ENCODE assay signal across 30 mouse cellular contexts in the genomic region with DNA sequence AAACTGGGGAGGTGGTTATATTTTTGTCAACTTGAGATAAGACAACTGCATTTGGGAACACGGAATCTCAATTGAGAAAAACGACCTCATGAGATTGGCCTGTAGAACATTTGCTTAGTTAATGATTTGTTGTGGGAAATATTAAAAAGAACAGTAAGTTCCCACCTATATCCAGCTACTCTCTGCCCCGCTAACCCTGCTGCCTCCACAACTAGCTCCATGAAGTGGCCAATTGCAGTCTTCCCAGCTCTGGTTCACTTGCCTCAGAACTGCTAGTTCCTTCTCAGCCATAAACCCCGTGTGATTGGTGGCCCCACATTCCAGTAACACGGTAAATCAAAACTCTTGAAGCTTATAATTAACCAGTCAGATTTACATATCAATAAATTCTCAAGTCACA. TPM values are rescaled to one million over a fixed set of nuclear protein-coding genes. Genes with fewer than 3 reads are reported as not detected.
A peak's percentile ranks its signal among the peaks of the same experiment; 100 is the strongest.
DNase-seq lines count a peak whose midpoint lies in the region; ATAC-seq and TF ChIP-seq lines count a peak whose summit lies in the region.
"Had no signal": no experiment of that assay in that cellular context is flagged by ENCODE, and none has a peak within 500 bp of the region (broad histone marks: within the 10 kb centered on the region; RNA-seq: fewer than 3 reads in every experiment).

No protein-coding gene starts in this region.

- peak; percentile 35 for DNase-seq in kidney, adult 11 months
- peak; percentile 40 to 48 for DNase-seq in kidney, adult 8-10 months
- DNase-seq in kidney, postnatal 10 days, result no peak
- DNase-seq in kidney, postnatal 0 days (ENCODE audit: low spot score), result peak; percentile 15
- DNase-seq in kidney, postnatal 36 days, result peak; percentile 43 to 71
- no peak for DNase-seq in adrenal gland, adult 18-20 months (ENCODE audit: low spot score in 2 of 2)
- DNase-seq: adrenal gland, adult 2 months; adrenal gland, postnatal 14 days; B cell, adult 2 months; cerebellum, adult 11-12 months; cerebellum, adult 8-10 months; cerebellum, postnatal 10 days; cerebellum, postnatal 36 days; embryo, embryonic 11 days; gastrocnemius, postnatal 25 days; heart, adult 2 months had no signal

- no peak for ATAC-seq in kidney, embryonic 16.5 days (ENCODE audit: low FRiP score, low TSS enrichment)
- peak; percentile 71 for ATAC-seq in kidney, postnatal 0 days (replicated peaks; ENCODE audit: low FRiP score, low read depth)
- ATAC-seq: forebrain, embryonic 15.5 days; Patski had no signal

- H3K27me3 ChIP-seq in kidney, embryonic 16.5 days (ENCODE audit: insufficient read depth, low read length), result no peaks in the 10 kb centered on the region
- H3K27me3 ChIP-seq in kidney, postnatal 0 days (ENCODE audit: insufficient read depth, low read length), result no peaks in the 10 kb centered on the region
- H3K27me3 ChIP-seq: embryonic facial prominence, embryonic 13.5 days; forebrain, embryonic 12.5 days; forebrain, embryonic 15.5 days; hindbrain, embryonic 12.5 days; hindbrain, embryonic 15.5 days; Patski had no signal

- no peak overlapping the region for H3K4me2 ChIP-seq in kidney, embryonic 16.5 days (replicated peaks; ENCODE audit: low read depth, low read length)
- H3K4me2 ChIP-seq in kidney, postnatal 0 days (ENCODE audit: low read length), result no peak overlapping the region
- H3K4me2 ChIP-seq: embryonic facial prominence, embryonic 13.5 days; forebrain, embryonic 12.5 days; forebrain, embryonic 15.5 days; hindbrain, embryonic 12.5 days; hindbrain, embryonic 15.5 days had no signal

- H3K4me1 ChIP-seq in kidney, embryonic 16.5 days (ENCODE audit: insufficient read depth, low read length), result no peaks in the 10 kb centered on the region
- H3K4me1 ChIP-seq in kidney, postnatal 0 days (replicated peaks; ENCODE audit: insufficient read depth, low read length), result no peaks in the 10 kb centered on the region
- H3K4me1 ChIP-seq: embryonic facial prominence, embryonic 10.5 days; embryonic facial prominence, embryonic 13.5 days; forebrain, embryonic 12.5 days; forebrain, embryonic 15.5 days; heart, embryonic 10.5 days; hindbrain, embryonic 12.5 days; hindbrain, embryonic 15.5 days had no signal

- no peak overlapping the region for H3K9ac ChIP-seq in kidney, embryonic 16.5 days (replicated peaks; ENCODE audit: low read length)
- H3K9ac ChIP-seq in kidney, postnatal 0 days (ENCODE audit: low read depth, low read length), result no peak overlapping the region
- H3K9ac ChIP-seq: embryonic facial prominence, embryonic 13.5 days; forebrain, embryonic 12.5 days; forebrain, embryonic 15.5 days; hindbrain, embryonic 12.5 days; hindbrain, embryonic 15.5 days had no signal

- no peaks in the 10 kb centered on the region for H3K36me3 ChIP-seq in kidney, embryonic 16.5 days (ENCODE audit: insufficient read depth, low read length)
- no peaks in the 10 kb centered on the region for H3K36me3 ChIP-seq in kidney, postnatal 0 days (ENCODE audit: insufficient read depth, low read length)
- H3K36me3 ChIP-seq: embryonic facial prominence, embryonic 10.5 days; embryonic facial prominence, embryonic 13.5 days; forebrain, embryonic 12.5 days; forebrain, embryonic 15.5 days; G1E; heart, embryonic 10.5 days; hindbrain, embryonic 12.5 days; hindbrain, embryonic 15.5 days had no signal

- H3K9me3 ChIP-seq in kidney, embryonic 16.5 days (ENCODE audit: low read length), result no peaks in the 10 kb centered on the region
- no peaks in the 10 kb centered on the region for H3K9me3 ChIP-seq in kidney, postnatal 0 days (replicated peaks; ENCODE audit: low read length)
- H3K9me3 ChIP-seq: embryonic facial prominence, embryonic 10.5 days; embryonic facial prominence, embryonic 13.5 days; forebrain, embryonic 12.5 days; forebrain, embryonic 15.5 days; G1E; heart, embryonic 10.5 days; hindbrain, embryonic 12.5 days; hindbrain, embryonic 15.5 days had no signal

- no peak overlapping the region for H3K27ac ChIP-seq in kidney, embryonic 16.5 days (ENCODE audit: low read length)
- H3K27ac ChIP-seq in kidney, postnatal 0 days, result 0 out of 2 replicates have a peak overlapping the region, but pooled peaks have one; percentile 13
- H3K27ac ChIP-seq: embryonic facial prominence, embryonic 10.5 days; embryonic facial prominence, embryonic 13.5 days; forebrain, embryonic 12.5 days; forebrain, embryonic 15.5 days; heart, adult 2 months; heart, embryonic 10.5 days; hindbrain, embryonic 12.5 days; hindbrain, embryonic 15.5 days had no signal

- 48% methylated on average over 5 of the region's 5 CpGs for WGBS in kidney, embryonic 16.5 days
- 38% methylated on average over 5 of the region's 5 CpGs for WGBS in kidney, postnatal 0 days

- no peak for TF ChIP-seq CTCF in kidney, postnatal 0 days (IDR thresholded peaks at IDR 0.05; ENCODE audit: low read depth)

- no peak overlapping the region for H3K4me3 ChIP-seq in kidney, embryonic 16.5 days (ENCODE audit: low read length)
- H3K4me3 ChIP-seq in kidney, postnatal 0 days (replicated peaks; ENCODE audit: low read depth, low read length), result no peak overlapping the region
- H3K4me3 ChIP-seq: embryonic facial prominence, embryonic 10.5 days; embryonic facial prominence, embryonic 13.5 days; erythroblast, embryonic 14.5 days; forebrain, embryonic 12.5 days; forebrain, embryonic 15.5 days; heart, adult 2 months; heart, embryonic 10.5 days; hindbrain, embryonic 12.5 days; hindbrain, embryonic 15.5 days had no signal

RNA-seq across cellular contexts. Expression of gene Fus, which starts 7.9 kb away (rescaled TPM):
- polyA plus RNA-seq in kidney, embryonic 16.5 days (2015; fragmentation: Nextera tagmentation; extraction: Ambion mirVana), result 359 and 373 TPM in 2 replicates
- polyA plus RNA-seq in kidney, postnatal 0 days (2015; fragmentation: Nextera tagmentation; extraction: Ambion mirVana), result 262 and 271 TPM in 2 replicates
- 100 to 1,000 TPM; 150 to 153 TPM for total RNA-seq in adrenal gland, adult 18-20 months (2021)

RNA-seq across cellular contexts. Expression of gene Prss36, which starts 12.8 kb away (rescaled TPM):
- 15.2 TPM in 2 replicates for polyA plus RNA-seq in kidney, embryonic 16.5 days (2015; fragmentation: Nextera tagmentation; extraction: Ambion mirVana)
- polyA plus RNA-seq in kidney, postnatal 0 days (2015; fragmentation: Nextera tagmentation; extraction: Ambion mirVana), result 11.7 and 13.0 TPM in 2 replicates
- total RNA-seq in adrenal gland, adult 18-20 months (2021), result 10 to 100 TPM in 1 of 2 experiments, 1 to 10 TPM in 1; 6.2 to 11.4 TPM

RNA-seq across cellular contexts. Expression of gene Prss8, which starts 29.5 kb away (rescaled TPM):
- polyA plus RNA-seq in kidney, embryonic 16.5 days (2015; fragmentation: Nextera tagmentation; extraction: Ambion mirVana), result 93.2 and 98.7 TPM in 2 replicates
- 125 and 139 TPM in 2 replicates for polyA plus RNA-seq in kidney, postnatal 0 days (2015; fragmentation: Nextera tagmentation; extraction: Ambion mirVana)
- total RNA-seq in adrenal gland, adult 18-20 months (2021), result under 1 TPM in 1 of 2 experiments, not detected in 1; 0.23 TPM
- total RNA-seq: gastrocnemius, adult 8-10 months; gastrocnemius, postnatal 25 days; heart, adult 2 months; heart, postnatal 25 days; hematopoietic stem cell, adult 5-6 weeks had no signal
- polyA plus RNA-seq: erythroblast, embryonic 14.5 days; G1E had no signal

RNA-seq across cellular contexts. Expression of gene Pycard, which starts 34.3 kb away (rescaled TPM):
- polyA plus RNA-seq in kidney, embryonic 16.5 days (2015; fragmentation: Nextera tagmentation; extraction: Ambion mirVana), result 60.1 and 61.8 TPM in 2 replicates
- polyA plus RNA-seq in kidney, postnatal 0 days (2015; fragmentation: Nextera tagmentation; extraction: Ambion mirVana), result 77.5 and 85.2 TPM in 2 replicates
- 1 to 10 TPM in 1 of 2 experiments, under 1 TPM in 1; 0.83 to 3.7 TPM for total RNA-seq in adrenal gland, adult 18-20 months (2021)

RNA-seq across cellular contexts. Expression of gene Trim72, which starts 44.4 kb away (rescaled TPM):
- polyA plus RNA-seq in kidney, embryonic 16.5 days (2015; fragmentation: Nextera tagmentation; extraction: Ambion mirVana), result 0.16 and 0.23 TPM in 2 replicates
- polyA plus RNA-seq in kidney, postnatal 0 days (2015; fragmentation: Nextera tagmentation; extraction: Ambion mirVana), result 0.11 TPM in 1 of 2 replicates, not detected in the other
- total RNA-seq in adrenal gland, adult 18-20 months (2021), result under 1 TPM in 1 of 2 experiments, not detected in 1; 0.29 TPM
- total RNA-seq: adrenal gland, postnatal 14 days; hematopoietic stem cell, adult 5-6 weeks had no signal
- polyA plus RNA-seq: embryonic facial prominence, embryonic 10.5 days; forebrain, embryonic 12.5 days; forebrain, embryonic 15.5 days; hindbrain, embryonic 15.5 days had no signal

Comparison
In these comparisons a context has a peak if more than half of its experiments do, and no peak if none do; other contexts are left out.
1. DNase-seq: peak in kidney, adult 11 months (single experiment), kidney, adult 8-10 months (2 of 2), kidney, postnatal 0 days (single experiment) and kidney, postnatal 36 days (2 of 2); none in kidney, postnatal 10 days (single experiment) and adrenal gland, adult 18-20 months (0 of 2).